Mouse (Mus musculus) embryonic facial prominence, embryonic 12.5 days (tissue): ENCODE measurements at regions not wholly inside any gene's neighbourhood (a gene's known extent, or its start where the extent isn't known, plus 50 kb on each side); places are given as distances from the start of the nearest gene placed in this dataset.
A peak's percentile ranks its signal among the peaks of the same experiment; 100 is the strongest.

Experiments used
- ATAC-seq: fragments of 200-750 bp; cut with Nextera tagmentation; 2 replicates; pipeline ENCODE4 v1.8.0; 2017; ENCODE audit not compliant: insufficient number of reproducible peaks, insufficient read depth, low FRiP score, low TSS enrichment
- H3K27ac ChIP-seq: fragments of 300-500 bp; sonication (generic); 2 replicates; pipeline ENCODE4 v1.5.1; 2016; ENCODE audit warnings: mild to moderate bottlenecking
- H3K27me3 ChIP-seq: fragments of 300-500 bp; sonication (generic); 2 replicates; pipeline ENCODE4 v1.6.1; 2016; ENCODE audit warnings: mild to moderate bottlenecking, moderate library complexity
- H3K36me3 ChIP-seq: fragments of 300-500 bp; sonication (generic); 2 replicates; pipeline ENCODE4 v1.6.1; 2016; ENCODE audit warnings: mild to moderate bottlenecking
- H3K4me1 ChIP-seq: fragments of 300-500 bp; sonication (generic); 2 replicates; pipeline ENCODE4 v1.6.1; 2016
- H3K4me2 ChIP-seq: fragments of 300-500 bp; sonication (generic); replicated peaks from 2 replicates; pipeline ENCODE4 v1.6.1; 2016; ENCODE audit warnings: mild to moderate bottlenecking, moderate library complexity
- H3K4me3 ChIP-seq: fragments of 300-500 bp; sonication (generic); 2 replicates; pipeline ENCODE4 v1.5.1; 2016; ENCODE audit warnings: mild to moderate bottlenecking
- H3K9ac ChIP-seq: fragments of 300-500 bp; sonication (generic); 2 replicates; pipeline ENCODE4 v1.6.1; 2016; ENCODE audit warnings: mild to moderate bottlenecking, moderate library complexity
- H3K9me3 ChIP-seq: fragments of 300-500 bp; sonication (generic); 2 replicates; pipeline ENCODE4 v1.6.1; 2016; ENCODE audit warnings: mild to moderate bottlenecking, moderate library complexity
- WGBS: fragments of 180-500 bp; shearing (Covaris S2); methylation state at CpG from one replicate; pipeline ENCODE4 v1.1.7; 2016; 5-methylcytosine and 5-hydroxymethylcytosine counted together

DNA sequence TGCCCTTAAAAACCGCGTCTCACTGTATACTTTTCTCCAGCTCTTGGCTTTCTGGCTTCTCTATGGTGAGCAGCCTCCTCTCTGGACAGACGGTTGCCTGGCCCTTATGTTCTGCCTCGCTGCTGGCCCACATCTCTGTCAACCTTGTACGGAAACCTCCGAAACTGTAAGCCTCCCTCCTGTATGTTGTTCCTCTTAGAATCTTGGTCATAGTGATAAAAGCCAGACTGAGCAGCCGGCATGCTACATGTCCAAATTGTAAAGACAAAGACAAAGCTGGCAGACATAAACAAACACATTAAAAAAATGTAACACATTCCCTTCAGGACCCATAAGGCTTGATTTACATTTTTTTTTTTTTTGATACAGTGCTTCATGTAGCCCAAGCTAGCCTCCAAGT, 122.7 kb upstream of the Foxn2 start:
- Histone ChIP-seq H3K27ac (no peak overlapping the region), H3K4me1 (no peaks in the 10 kb centered on the region), H3K27me3 (no peaks in the 10 kb centered on the region), H3K36me3 (no peaks in the 10 kb centered on the region), H3K9ac (no peak overlapping the region), H3K4me2 (no peak overlapping the region), H3K9me3 (no peaks in the 10 kb centered on the region), H3K4me3 (no peak overlapping the region)
- 91% methylated on average over 7 of the region's 7 CpGs for WGBS
- ATAC-seq = peak; percentile 42; the same call in 1 of the 2 replicates

DNA sequence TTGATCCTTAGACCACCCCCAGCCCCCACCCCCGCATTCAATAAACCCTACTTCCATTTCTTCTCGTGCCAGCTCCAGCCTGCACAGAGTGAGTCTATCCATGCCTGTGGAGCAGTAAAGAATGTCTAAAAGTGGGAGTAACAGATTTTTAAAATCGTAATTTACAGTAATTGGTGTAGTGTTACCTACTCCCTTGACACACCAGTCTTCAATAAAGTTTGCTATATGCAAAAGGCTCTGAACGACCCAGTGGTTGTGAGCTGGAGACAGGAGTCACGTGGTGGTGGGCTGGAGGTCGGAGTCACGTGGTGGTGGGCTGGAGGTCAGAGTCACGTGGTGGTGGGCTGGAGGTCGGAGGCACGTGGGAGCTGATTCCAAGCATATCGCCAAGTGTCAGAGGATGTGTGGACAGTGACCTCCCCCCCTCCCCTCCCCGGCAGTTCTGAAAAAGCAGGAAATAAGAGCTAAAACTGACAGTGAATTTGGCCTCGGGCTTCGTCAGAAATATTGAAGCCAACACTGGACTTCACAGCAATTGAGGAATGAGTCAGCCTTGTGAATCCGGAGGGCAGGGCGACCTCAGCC, 122.2 kb upstream of the Foxn2 start:
- Histone ChIP-seq H3K36me3 (no peaks in the 10 kb centered on the region), H3K9ac (no peak overlapping the region), H3K4me2 (no peak overlapping the region), H3K4me3 (no peak overlapping the region), H3K4me1 (no peaks in the 10 kb centered on the region), H3K27me3 (no peaks in the 10 kb centered on the region), H3K27ac (no peak overlapping the region), H3K9me3 (no peaks in the 10 kb centered on the region)
- WGBS = 59% methylated on average over 16 of the region's 16 CpGs
- peak; percentile 44; the same call in 1 of the 2 replicates for ATAC-seq

DNA sequence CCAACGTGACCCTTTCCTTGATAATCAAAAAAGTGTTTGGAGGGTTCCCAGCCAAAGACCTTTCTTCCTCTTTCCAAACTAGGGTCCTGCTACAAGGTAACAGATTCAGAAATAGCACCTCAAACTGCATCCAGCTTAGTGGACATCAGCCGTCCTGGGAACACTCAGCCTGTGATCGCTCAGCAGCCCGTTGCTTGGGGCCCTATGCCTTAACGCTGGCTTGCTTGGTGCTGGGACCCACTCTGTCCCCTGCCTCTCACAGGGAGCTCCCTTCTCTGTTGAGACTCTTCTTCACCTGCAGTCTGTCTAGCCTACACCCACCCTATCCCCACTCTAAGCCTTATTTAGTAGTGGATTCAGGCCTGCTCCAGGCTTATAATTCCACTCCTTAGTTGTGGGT, 121.6 kb upstream of the Foxn2 start:
- 62% methylated on average over 5 of the region's 5 CpGs for WGBS
- no peaks in the 10 kb centered on the region for H3K4me1 ChIP-seq
- H3K4me2 ChIP-seq = no peak overlapping the region
- no peak overlapping the region for H3K27ac ChIP-seq
- no peaks in the 10 kb centered on the region for H3K9me3 ChIP-seq
- no peak for ATAC-seq
- H3K4me3 ChIP-seq = no peak overlapping the region
- no peaks in the 10 kb centered on the region for H3K36me3 ChIP-seq
- H3K9ac ChIP-seq = no peak overlapping the region
- 0 out of 2 replicates have a peak, but pooled peaks cover 2% of the 10 kb centered on the region for H3K27me3 ChIP-seq

DNA sequence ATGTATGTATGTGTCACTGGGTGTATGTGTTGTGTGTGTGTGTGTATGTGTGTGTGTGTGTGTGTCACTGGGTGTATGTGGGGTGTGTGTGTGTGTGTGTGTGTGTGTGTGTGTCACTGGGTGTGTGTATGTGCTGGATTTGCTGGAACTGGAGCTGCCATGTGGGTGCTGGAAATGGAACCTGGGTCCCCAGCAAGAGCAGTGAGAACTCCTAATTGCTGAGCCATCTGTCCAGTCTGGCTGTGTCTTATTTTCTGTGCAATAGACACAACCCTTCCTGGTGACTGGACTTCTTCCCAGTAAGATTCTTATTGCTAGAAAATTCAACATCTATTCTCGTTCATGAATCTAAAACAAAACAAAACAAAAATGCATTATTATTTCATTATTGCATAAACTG, 119.8 kb upstream of the Foxn2 start:
- no peaks in the 10 kb centered on the region for H3K9me3 ChIP-seq
- ATAC-seq = no peak
- no peak overlapping the region for H3K27ac ChIP-seq
- H3K27me3 ChIP-seq = peaks cover 7% of the 10 kb centered on the region; the same call in 1 of the 2 replicates
- peaks cover 10% of the 10 kb centered on the region; the same call in 1 of the 2 replicates for H3K4me1 ChIP-seq
- no peak overlapping the region for H3K4me2 ChIP-seq
- no peaks in the 10 kb centered on the region for H3K36me3 ChIP-seq
- no peak overlapping the region for H3K9ac ChIP-seq
- no peak overlapping the region for H3K4me3 ChIP-seq
- WGBS = 71% methylated on average over 1 of the region's 1 CpGs

DNA sequence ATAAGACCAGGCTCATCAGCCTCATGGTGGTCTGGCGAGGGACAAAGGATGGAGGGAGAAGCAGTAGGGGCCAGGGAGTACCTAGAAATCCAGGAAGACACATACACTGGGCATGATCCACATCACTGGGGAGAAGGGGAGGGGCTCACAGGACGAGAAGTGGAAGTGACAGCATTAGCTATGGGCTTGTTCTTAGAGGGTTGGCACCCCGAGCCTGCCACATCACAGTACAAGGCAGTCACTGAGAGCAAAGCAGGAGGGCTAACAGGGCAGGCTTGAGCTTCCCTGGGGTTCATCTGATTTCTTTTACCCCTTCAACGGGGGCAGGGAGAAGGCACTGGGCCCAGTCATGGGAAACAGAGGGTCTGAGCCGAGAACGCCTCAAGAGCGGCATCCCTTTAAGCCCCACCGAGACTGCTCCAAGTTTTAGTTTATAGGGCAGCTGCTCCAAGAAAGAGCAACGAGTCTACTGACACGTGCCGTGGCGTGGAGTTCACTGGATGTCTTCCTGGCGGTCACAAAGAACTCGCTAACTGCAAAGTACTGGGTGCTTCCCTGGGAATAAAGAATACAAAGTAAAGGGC, 115.1 kb upstream of the Foxn2 start:
- Histone ChIP-seq H3K9ac (no peak overlapping the region), H3K4me3 (no peak overlapping the region), H3K4me2 (no peak overlapping the region), H3K36me3 (no peaks in the 10 kb centered on the region), H3K27me3 (peaks cover 7% of the 10 kb centered on the region; the same call in 1 of the 2 replicates), H3K9me3 (no peaks in the 10 kb centered on the region), H3K4me1 (peaks cover 27% of the 10 kb centered on the region), H3K27ac (no peak overlapping the region)
- ATAC-seq = no peak
- 30% methylated on average over 14 of the region's 14 CpGs for WGBS

DNA sequence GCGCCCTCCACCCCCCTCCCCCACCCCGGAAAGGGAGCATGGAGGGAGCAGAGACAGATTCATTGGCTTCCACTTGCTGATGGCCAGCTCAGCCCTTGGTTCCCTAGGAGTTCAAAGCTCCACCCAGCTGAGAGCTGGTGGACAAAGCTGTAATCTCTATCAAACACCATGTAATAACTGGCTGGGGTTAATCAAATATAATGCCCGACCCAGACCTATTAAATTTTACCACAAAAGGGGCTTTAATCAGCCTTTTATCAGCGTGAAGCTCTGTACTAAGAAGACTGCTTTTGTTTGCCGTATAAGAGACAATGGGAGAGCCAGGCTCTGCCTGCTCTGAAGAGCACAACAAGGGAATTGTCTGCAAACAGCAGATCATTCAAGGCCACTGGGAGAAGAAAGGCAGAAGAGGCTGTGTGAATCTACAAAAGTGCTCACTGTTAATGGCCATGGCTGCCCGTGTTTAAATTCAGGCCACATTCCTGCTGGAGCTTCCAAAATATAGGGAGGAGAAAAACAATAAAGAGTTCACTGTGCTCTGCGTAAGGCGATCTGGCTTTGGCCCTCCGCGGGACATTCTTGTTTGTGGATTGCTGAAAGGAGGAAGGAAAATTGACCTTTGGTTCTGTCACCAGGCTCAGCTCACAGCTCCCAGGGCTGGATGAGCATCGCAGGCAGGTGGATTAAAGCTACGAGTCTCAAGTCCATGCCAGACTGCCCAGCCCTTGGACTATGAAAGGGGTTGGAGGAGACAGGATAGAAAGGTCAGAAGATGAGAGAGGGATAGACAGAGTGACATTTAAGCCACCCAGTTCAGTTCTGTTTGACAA, 114.4 kb upstream of the Foxn2 start:
- no peak; the same call in 1 of the 2 replicates for ATAC-seq
- peaks cover 6% of the 10 kb centered on the region; the same call in 1 of the 2 replicates for H3K9me3 ChIP-seq

DNA sequence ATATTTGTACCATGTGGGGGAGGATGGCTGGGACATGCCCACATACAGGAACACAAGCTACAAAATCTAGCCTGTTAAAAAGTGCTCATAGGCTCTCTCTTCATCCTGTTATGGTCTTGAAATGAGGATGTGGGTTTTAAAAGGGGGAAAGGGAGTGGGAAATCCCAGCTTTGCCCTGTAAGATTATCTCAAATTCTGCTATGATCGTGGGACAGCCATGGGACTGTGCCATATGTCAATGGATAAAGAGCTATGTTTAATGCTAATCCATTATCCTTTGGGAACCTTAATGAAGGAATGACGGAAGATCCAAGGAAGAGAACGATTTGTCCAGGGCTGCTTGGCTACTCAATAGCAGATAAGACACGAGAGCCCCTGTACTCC, 113.8 kb upstream of the Foxn2 start:
- 84% methylated on average over 4 of the region's 4 CpGs for WGBS
- Histone ChIP-seq H3K27ac (no peak overlapping the region), H3K4me3 (no peak overlapping the region)

More for the DNA sequence above, 114.4 kb upstream of the Foxn2 start:
- Histone ChIP-seq H3K4me2 (no peak overlapping the region), H3K36me3 (no peaks in the 10 kb centered on the region), H3K9ac (no peak overlapping the region), H3K4me3 (no peak overlapping the region), H3K27me3 (peaks cover 7% of the 10 kb centered on the region; the same call in 1 of the 2 replicates), H3K27ac (peak overlapping the region; percentile 31; the same call in 1 of the 2 replicates), H3K4me1 (peaks cover 27% of the 10 kb centered on the region)
- 9% methylated on average over 12 of the region's 12 CpGs for WGBS

DNA sequence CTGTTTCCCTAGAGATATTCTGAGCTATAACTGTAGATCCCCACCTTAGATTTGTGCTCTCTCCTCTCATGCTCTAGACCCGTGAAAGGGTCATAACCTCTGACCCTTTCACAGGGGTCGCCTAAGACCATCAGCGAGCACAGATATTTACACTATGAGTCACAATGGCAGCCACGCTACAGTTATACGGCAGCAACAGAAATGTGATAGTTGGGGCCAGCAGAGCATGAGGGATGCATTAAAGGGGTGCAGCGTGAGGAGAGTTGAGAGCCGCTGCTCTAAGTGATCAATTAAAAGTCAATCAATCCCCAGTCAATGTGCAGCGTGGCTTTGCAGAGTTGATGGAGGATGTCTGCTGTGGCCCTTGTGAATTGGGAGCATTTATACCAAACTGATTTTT, 112.7 kb upstream of the Foxn2 start:
- Histone ChIP-seq H3K9me3 (peaks cover 6% of the 10 kb centered on the region; the same call in 1 of the 2 replicates), H3K9ac (no peak overlapping the region), H3K27ac (no peak overlapping the region), H3K27me3 (peaks cover 7% of the 10 kb centered on the region; the same call in 1 of the 2 replicates), H3K36me3 (no peaks in the 10 kb centered on the region), H3K4me3 (no peak overlapping the region), H3K4me1 (peaks cover 27% of the 10 kb centered on the region), H3K4me2 (no peak overlapping the region)
- 18% methylated on average over 8 of the region's 8 CpGs for WGBS
- ATAC-seq = no peak

More for the DNA sequence above, 113.8 kb upstream of the Foxn2 start:
- Histone ChIP-seq H3K9ac (no peak overlapping the region), H3K9me3 (peaks cover 6% of the 10 kb centered on the region; the same call in 1 of the 2 replicates), H3K4me2 (no peak overlapping the region), H3K4me1 (peaks cover 27% of the 10 kb centered on the region), H3K27me3 (peaks cover 7% of the 10 kb centered on the region; the same call in 1 of the 2 replicates), H3K36me3 (no peaks in the 10 kb centered on the region)
- no peak for ATAC-seq

DNA sequence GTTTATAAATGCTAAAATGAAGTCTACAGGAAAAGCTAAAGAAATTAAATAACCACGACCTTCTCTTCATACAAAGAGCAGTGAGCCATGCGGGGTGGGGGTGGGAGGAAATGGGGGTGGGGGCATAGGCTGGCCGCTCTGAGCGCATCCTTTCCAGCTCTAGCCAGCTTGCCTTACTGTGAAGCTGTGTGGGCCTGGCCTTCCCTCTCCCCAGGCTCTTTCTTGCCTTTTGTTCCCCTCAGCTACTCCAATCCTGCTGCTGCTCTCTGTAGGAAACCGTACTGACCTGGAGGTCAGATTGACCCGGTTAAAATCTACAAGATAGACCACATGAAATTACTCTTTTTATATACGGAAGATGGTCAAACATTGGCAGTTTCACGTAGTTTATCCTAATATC, 111.7 kb upstream of the Foxn2 start:
- 0 out of 2 replicates have a peak, but pooled peaks have one; percentile 58 for ATAC-seq
- Histone ChIP-seq H3K4me1 (peaks cover 27% of the 10 kb centered on the region), H3K36me3 (no peaks in the 10 kb centered on the region), H3K27me3 (peaks cover 5% of the 10 kb centered on the region; the same call in 1 of the 2 replicates), H3K4me3 (no peak overlapping the region), H3K4me2 (no peak overlapping the region), H3K9me3 (peaks cover 6% of the 10 kb centered on the region; the same call in 1 of the 2 replicates), H3K9ac (no peak overlapping the region), H3K27ac (no peak overlapping the region)
- 17% methylated on average over 8 of the region's 8 CpGs for WGBS

DNA sequence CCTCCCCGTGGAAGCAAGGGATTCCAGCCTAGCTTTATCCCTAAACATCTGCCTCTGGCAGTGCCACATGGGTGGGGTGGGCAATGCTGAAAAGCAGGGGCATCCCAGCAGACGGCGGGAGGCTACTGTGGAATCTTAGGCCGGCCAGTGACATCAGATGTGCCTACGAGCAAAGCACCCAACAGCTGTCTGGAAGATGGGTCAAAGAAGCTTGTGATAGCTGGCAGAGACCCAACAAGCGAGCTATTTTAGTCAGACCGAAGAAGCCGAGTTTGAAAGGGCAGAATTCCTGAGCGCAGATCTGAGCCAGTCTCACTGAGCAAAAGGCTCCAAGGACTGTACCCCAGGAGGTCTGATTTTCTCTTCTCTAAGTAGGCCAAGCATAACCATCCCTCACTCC, 110.8 kb upstream of the Foxn2 start:
- no peak overlapping the region for H3K27ac ChIP-seq
- 72% methylated on average over 9 of the region's 9 CpGs for WGBS
- peaks cover 6% of the 10 kb centered on the region; the same call in 1 of the 2 replicates for H3K9me3 ChIP-seq

DNA sequence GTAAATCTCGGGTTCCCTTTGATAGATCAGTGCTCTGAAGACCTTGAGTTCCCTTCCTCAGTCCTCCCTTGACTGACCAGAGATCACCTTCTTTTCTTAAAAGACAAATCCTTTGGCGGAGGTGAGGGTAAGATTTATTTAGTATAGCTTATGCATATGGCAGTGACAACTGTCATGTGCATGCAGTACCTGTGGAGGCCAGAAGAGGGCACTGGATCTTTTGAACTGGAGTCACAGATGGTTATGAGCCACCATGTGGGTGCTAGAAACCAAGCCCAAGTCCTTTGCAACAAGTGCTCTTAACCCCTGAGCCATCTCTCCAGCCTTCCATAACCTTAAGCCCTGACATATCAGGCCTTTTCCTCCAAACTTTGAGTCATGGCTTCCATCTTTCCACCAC, 110.4 kb upstream of the Foxn2 start:
- H3K9ac ChIP-seq = no peak overlapping the region
- H3K4me3 ChIP-seq = no peak overlapping the region
- no peak overlapping the region for H3K27ac ChIP-seq
- H3K4me2 ChIP-seq = no peak overlapping the region
- ATAC-seq = no peak
- H3K9me3 ChIP-seq = peaks cover 6% of the 10 kb centered on the region; the same call in 1 of the 2 replicates
- H3K27me3 ChIP-seq = peaks cover 3% of the 10 kb centered on the region; the same call in 1 of the 2 replicates
- peaks cover 23% of the 10 kb centered on the region for H3K4me1 ChIP-seq
- 88% methylated on average over 2 of the region's 2 CpGs for WGBS
- H3K36me3 ChIP-seq = no peaks in the 10 kb centered on the region

More for the DNA sequence above, 110.8 kb upstream of the Foxn2 start:
- no peak for ATAC-seq
- no peak overlapping the region for H3K4me2 ChIP-seq
- no peak overlapping the region for H3K9ac ChIP-seq
- H3K27me3 ChIP-seq = peaks cover 5% of the 10 kb centered on the region; the same call in 1 of the 2 replicates
- H3K36me3 ChIP-seq = no peaks in the 10 kb centered on the region
- no peak overlapping the region for H3K4me3 ChIP-seq
- H3K4me1 ChIP-seq = peaks cover 27% of the 10 kb centered on the region
